Mouse (Mus musculus): ENCODE results near the gene Tmem100.

DNA sequence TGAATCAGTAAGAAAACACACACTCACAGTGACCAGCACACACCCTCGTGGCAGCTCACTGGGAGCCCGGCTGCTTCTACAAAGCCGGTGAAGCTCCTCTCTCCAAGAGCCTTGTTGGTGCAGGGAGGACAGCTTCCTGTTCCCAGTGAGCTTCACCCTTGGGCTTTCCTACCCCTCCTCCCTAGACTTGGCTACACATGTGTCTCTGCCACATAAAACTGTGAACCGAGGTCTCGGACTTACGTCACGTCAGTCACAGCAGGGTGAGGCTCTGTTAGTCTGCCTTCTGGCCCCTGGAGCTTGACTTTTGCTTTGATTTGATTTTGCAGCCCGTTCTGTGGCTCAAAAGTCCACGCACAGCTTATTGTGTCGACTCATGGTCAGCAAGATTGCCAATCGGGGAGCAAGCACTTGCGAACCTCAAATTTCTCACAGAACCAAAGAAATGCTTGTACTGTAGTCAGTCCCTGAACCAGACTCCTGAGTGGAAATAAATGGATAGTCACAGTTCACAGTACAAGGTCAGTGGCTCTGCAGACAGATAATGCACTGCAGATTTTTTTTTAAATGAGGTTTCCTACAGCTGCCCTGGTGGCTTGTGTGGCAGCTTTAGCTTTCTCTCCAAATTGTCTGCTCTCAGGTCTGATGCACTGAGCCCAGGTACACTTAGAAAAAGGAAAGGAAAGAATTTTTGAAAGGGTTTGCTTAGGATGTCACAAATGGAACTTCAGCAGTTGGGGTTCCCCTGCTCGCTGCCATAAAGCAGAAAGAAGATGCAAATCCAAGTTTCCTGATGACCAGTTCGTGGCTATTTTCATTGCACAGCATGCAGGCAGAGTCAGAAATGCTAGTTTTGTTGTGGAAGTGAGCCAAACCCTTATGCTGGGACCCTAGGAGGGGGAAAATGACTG lies 4.0 kb upstream of the Tmem100 start:
- TF ChIP-seq CTCF (IDR thresholded peaks at IDR 0.05; ENCODE audit: low read depth) (no peak), EP300 (IDR thresholded peaks at IDR 0.05; ENCODE audit: low read depth) (no peak)

Measured in liver, postnatal 0 days (tissue).